Mouse (Mus musculus) olfactory bulb, adult 2 months (tissue): ENCODE measurements around the gene C130060K24Rik.

Experiments used
- CTCF ChIP-seq: fragments of 200-500 bp; IDR thresholded peaks from 2 replicates; pipeline ENCODE4 v1.5.1; 2012; ENCODE audit warnings: low read depth, mild to moderate bottlenecking, low read length, moderate library complexity; ENCODE audit not compliant: insufficient read depth
- POLR2A ChIP-seq: fragments of 200-500 bp; IDR thresholded peaks from 2 replicates; pipeline ENCODE4 v1.6.1; 2012; ENCODE audit warnings: mild to moderate bottlenecking, low read depth, low read length, moderate library complexity; ENCODE audit not compliant: insufficient read depth

DNA sequence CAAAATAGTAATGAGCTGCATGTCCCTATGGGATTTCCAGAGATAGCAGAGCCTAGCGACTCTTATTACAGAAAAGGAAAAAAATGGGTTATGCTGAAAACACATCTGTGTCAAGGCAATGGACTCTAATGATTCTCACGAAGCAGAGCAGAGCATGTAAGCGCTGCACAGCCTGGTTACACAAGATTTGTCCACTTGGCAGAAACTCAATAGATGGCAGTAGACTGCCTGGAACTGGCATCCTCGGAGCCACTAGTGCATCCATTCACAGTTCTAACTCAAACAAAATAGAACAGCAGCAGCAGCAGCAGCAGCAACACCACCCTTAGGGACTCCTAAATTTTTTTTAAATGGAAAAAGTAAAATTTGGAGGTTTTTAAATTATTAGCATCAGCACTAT is 29.3 kb upstream of the C130060K24Rik start:
- TF ChIP-seq POLR2A (no peak), CTCF (no peak)
